Mouse (Mus musculus): ENCODE results near the gene Brd7.

DNA sequence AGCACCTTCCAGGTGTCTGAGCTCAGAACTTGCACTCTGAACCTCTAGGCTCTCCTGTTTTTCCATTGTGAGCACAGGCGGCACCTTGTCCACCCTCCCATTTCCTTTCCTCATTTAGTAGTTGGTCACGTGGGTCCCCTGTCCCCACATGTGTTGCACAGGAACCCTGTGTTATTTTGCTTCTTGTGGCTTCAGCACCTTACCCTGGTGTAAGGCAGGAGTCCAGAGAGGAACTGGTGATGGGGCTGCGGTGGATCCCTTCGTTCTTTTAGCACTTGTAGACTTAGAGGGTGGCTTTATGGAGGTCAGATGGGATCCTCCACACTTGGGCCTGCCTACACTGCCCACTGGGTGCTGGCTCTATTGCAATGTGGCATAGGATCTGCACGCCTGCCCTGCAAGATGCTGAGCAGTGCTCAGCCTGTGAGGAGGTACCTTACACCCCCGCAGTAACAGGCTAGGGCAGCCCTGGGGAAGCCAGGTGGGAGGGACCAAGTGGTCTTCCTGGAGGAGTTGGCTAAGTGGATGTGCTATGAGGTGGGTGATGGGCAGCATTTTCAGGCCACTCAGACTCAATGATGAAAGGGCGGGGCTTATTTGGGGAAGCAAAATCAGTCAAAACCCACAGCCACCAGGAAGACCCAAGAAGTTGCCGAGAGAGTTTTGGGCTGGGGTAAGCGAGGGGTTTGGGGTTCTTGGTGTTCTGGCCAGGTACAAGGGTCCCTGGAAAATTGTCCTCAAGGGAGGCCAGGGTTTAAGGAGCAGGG is 68.2 kb downstream of the Brd7 start:
- TF ChIP-seq POLR2A (IDR thresholded peaks at IDR 0.05; ENCODE audit: extremely low read depth, insufficient read depth, low read length) (no peak), CTCF (IDR thresholded peaks at IDR 0.05; ENCODE audit: low read depth, low read length) (no peak)
